Mouse (Mus musculus) G1E (cell line): ENCODE results near the gene Eif4a2. TPM values are rescaled to one million over a fixed set of nuclear protein-coding genes. Genes with fewer than 3 reads are reported as not detected.
A peak's percentile ranks its signal among the peaks of the same experiment; 100 is the strongest.

ENCODE experiments used
- ATAC-seq: 2 replicates; pipeline ENCODE4 v1.8.0; 2016; ENCODE audit warnings: mild to moderate bottlenecking; ENCODE audit not compliant: insufficient number of reproducible peaks, poor library complexity, low FRiP score, severe bottlenecking; ENCODE audit errors: extremely low read depth
- DNase-seq: peaks from one replicate; pipeline ENCODE4 v3.0.0; 2012; ENCODE audit warnings: low spot score
- H3K27me3 ChIP-seq: 2 replicates; pipeline ENCODE4 v1.6.1; 2012; ENCODE audit warnings: mild to moderate bottlenecking, low read length, inconsistent platforms; ENCODE audit not compliant: insufficient read depth
- H3K36me3 ChIP-seq: replicated peaks from 2 replicates; pipeline ENCODE3; 2012; ENCODE audit warnings: mild to moderate bottlenecking, inconsistent platforms
- H3K4me1 ChIP-seq: 2 replicates; pipeline ENCODE4 v1.6.1; 2012; ENCODE audit warnings: low read depth, low read length, inconsistent platforms, mixed read lengths; ENCODE audit not compliant: insufficient read depth
- H3K4me3 ChIP-seq: 2 replicates; pipeline ENCODE4 v1.5.1; 2012; ENCODE audit warnings: low read depth, mild to moderate bottlenecking, inconsistent platforms, low read length, moderate library complexity, mixed read lengths
- H3K9me3 ChIP-seq: replicated peaks from 2 replicates; pipeline ENCODE4 v1.6.1; 2012; ENCODE audit warnings: inconsistent platforms
- CTCF ChIP-seq: IDR thresholded peaks from 2 replicates; pipeline ENCODE4 v1.5.1; 2012; ENCODE audit warnings: low read depth, low read length, inconsistent platforms, mixed read lengths
- GATA1 ChIP-seq: IDR thresholded peaks from 2 replicates; pipeline ENCODE4 v1.6.1; 2012; ENCODE audit warnings: borderline replicate concordance, low read length, inconsistent platforms, mixed read lengths
- GATA2 ChIP-seq: IDR thresholded peaks from 2 replicates; pipeline ENCODE4 v1.6.1; 2012; ENCODE audit warnings: low read depth, low read length, inconsistent platforms, borderline replicate concordance
- POLR2AphosphoS5 ChIP-seq: IDR thresholded peaks from 2 replicates; pipeline ENCODE4 v1.6.1; 2012; ENCODE audit warnings: low read depth, low read length, inconsistent platforms; ENCODE audit not compliant: insufficient replicate concordance
- TAL1 ChIP-seq: conservative IDR thresholded peaks from 2 replicates; pipeline ENCODE4 v1.6.1; 2012; ENCODE audit warnings: low read depth, low read length, inconsistent platforms, mixed read lengths
- polyA plus RNA-seq: library from polyadenylated mRNA; stranded (reverse); fragments of >175 nt; gene quantifications from 2 replicates; pipeline ENCODE4 v1.2.3, GENCODE M21; 2012
- total RNA-seq, 2 experiments: library from RNA; stranded (forward) in 1 of 2; stranded (reverse) in 1 of 2; fragments of 200-1000 nt in 1 of 2; fragments of >200 nt in 1 of 2; fragmentation: Nextera tagmentation in 1 of 2; gene quantifications; 2 replicates each; pipeline ENCODE4 v1.2.3; 2014 to 2017

Eif4a2 gene
- total and polyA plus RNA-seq, 3 experiments, result 10.5 to 913 (median 776) TPM

DNA sequence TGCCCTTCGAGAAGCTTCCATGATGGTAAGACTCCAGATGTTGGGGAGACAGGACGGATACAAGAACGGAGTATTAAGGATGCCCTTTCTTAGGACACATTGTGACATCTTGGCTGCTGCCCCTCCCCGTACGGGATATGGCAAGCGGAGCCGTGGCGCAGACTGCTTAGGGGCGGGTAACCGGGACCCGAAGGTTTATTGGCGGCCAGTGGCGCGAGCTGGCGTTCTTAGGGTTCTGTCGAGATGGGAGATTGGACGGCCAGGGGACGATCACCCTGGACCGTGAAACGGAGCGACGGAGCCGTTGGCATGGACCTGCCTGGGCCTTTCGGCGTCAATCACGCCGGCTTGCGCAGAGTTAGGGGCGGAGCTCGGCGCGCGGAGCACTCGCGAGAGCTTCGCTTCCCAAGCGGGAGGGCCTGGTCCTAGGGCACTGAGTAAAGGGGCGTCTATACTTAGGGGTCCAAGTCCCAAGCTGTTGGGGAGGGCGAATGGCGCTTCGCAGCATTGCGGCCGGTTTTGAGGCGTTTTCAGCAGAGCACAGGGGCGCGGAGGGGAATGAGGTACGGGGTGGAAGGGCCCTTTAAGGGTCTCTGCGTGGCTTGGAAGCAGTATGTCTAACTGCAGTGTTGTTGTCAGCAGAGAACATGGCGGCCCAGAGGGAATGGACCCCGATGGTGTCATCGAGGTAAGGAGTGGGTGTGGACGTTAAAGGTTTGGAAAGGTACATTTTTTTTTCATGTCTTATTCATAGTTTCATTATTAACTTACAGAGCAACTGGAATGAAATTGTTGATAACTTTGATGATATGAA, 909 bp downstream of the Eif4a2 start:
- TF ChIP-seq TAL1, result no peak
- no peak for TF ChIP-seq CTCF
- TF ChIP-seq GATA1, result no peak
- peak; percentile 93; the same call in 1 of the 2 replicates for TF ChIP-seq POLR2AphosphoS5
- no peak for TF ChIP-seq GATA2
- no peaks in the 10 kb centered on the region for H3K9me3 ChIP-seq
- ATAC-seq, result peak; percentile 48
- H3K27me3 ChIP-seq, result no peaks in the 10 kb centered on the region
- peak overlapping the region; percentile 97 for H3K4me3 ChIP-seq
- DNase-seq, result peak; percentile 50
- peaks cover 48% of the 10 kb centered on the region for H3K36me3 ChIP-seq
- peaks cover 28% of the 10 kb centered on the region for H3K4me1 ChIP-seq

DNA sequence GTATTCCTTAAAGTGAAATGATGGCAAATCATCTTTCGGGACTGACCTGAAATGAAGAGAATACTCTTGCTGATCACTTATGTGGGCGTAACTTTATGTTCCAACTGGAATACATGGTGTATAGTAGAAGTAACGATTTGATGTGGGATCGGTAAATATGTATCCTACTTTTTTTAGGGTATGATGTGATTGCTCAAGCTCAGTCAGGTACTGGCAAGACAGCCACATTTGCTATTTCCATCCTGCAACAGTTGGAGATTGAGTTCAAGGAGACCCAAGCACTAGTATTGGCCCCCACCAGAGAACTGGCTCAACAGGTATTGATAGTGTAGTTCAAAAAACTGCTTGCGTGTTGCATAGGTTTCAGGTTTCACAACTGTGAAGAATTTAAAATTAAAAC, 1.7 kb downstream of the Eif4a2 start:
- no peak for ATAC-seq
- Histone ChIP-seq H3K4me1 (peaks cover 21% of the 10 kb centered on the region), H3K4me3 (peak overlapping the region; percentile 97), H3K27me3 (no peaks in the 10 kb centered on the region), H3K9me3 (no peaks in the 10 kb centered on the region), H3K36me3 (peaks cover 50% of the 10 kb centered on the region)
- DNase-seq, result no peak
- no peak for TF ChIP-seq POLR2AphosphoS5
- no peak for TF ChIP-seq GATA2
- TF ChIP-seq TAL1, result no peak
- no peak for TF ChIP-seq CTCF
- no peak for TF ChIP-seq GATA1

GRCm38 (mm10) chr16:23109350-23110280, 2.4 kb downstream of the Eif4a2 start:
- Histone ChIP-seq H3K27me3 (no peaks in the 10 kb centered on the region), H3K36me3 (peaks cover 57% of the 10 kb centered on the region), H3K4me1 (peaks cover 18% of the 10 kb centered on the region), H3K9me3 (no peaks in the 10 kb centered on the region), H3K4me3 (peak overlapping the region; percentile 97)
- DNase-seq (no peak), ATAC-seq (no peak)
- TF ChIP-seq GATA1 (no peak), CTCF (no peak), TAL1 (no peak), GATA2 (no peak), POLR2AphosphoS5 (no peak; the same call in 1 of the 2 replicates)

- no peak for TF ChIP-seq TAL1
- TF ChIP-seq GATA2, result no peak
- DNase-seq (no peak), ATAC-seq (no peak)
- Histone ChIP-seq H3K9me3 (no peaks in the 10 kb centered on the region), H3K4me3 (peak overlapping the region; percentile 97; the same call in 1 of the 2 replicates), H3K36me3 (peaks cover 81% of the 10 kb centered on the region), H3K27me3 (no peaks in the 10 kb centered on the region), H3K4me1 (peaks cover 9% of the 10 kb centered on the region)
These were observed 5.1 kb downstream of the Eif4a2 start for GRCm38 (mm10) chr16:23112348-23112747.

DNA sequence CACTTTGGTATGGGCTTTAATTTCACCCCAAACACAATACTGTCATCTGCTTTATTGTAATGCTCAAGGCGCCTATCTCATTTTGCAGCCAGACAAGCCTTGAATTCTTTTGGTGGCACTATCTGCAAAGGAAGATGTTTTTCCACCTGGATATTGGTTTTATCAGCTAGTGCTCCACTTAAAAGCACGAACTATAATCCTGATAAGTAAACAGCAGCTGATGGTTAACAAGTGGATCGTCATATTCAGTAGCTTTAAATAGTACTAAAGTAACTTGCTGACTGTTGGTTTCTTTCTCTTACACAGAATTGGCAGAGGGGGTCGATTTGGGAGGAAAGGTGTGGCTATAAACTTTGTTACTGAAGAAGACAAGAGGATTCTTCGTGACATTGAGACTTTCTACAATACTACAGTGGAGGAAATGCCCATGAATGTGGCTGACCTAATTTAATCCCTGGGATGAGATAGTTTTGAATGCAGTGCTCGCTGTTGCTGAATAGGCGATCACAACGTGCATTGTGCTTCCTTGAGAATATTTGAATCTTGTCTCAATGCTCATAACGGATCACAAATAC, 5.7 kb downstream of the Eif4a2 start:
- no peak for DNase-seq
- no peak for TF ChIP-seq POLR2AphosphoS5
- TF ChIP-seq GATA1, result no peak
- no peak for TF ChIP-seq TAL1
- no peak for TF ChIP-seq CTCF
- no peak for TF ChIP-seq GATA2

GRCm38 (mm10) chr16:23113903-23114302, 6.7 kb downstream of the Eif4a2 start:
- Histone ChIP-seq H3K4me3 (no peak overlapping the region), H3K9me3 (no peaks in the 10 kb centered on the region), H3K36me3 (peaks cover 81% of the 10 kb centered on the region), H3K27me3 (no peaks in the 10 kb centered on the region), H3K4me1 (peaks cover 9% of the 10 kb centered on the region)
- ATAC-seq (no peak), DNase-seq (no peak)
- no peak for TF ChIP-seq GATA2
- TF ChIP-seq POLR2AphosphoS5, result no peak
- no peak for TF ChIP-seq CTCF
- no peak for TF ChIP-seq TAL1
- TF ChIP-seq GATA1, result no peak

More for the DNA sequence above, 5.7 kb downstream of the Eif4a2 start:
- Histone ChIP-seq H3K36me3 (peaks cover 84% of the 10 kb centered on the region), H3K4me3 (no peak overlapping the region; the same call in 1 of the 2 replicates), H3K4me1 (peaks cover 9% of the 10 kb centered on the region), H3K9me3 (no peaks in the 10 kb centered on the region), H3K27me3 (no peaks in the 10 kb centered on the region)
- ATAC-seq, result no peak
